Mouse (Mus musculus): Measurements from ENCODE around the gene Calm3.
A peak's percentile ranks its signal among the peaks of the same experiment; 100 is the strongest.

Calm3 gene

GRCm38 (mm10) chr7:16891641-16892351 lies 32.1 kb downstream of the Calm3 start, which contains the start of gene Gng8:
TSS of gene Gng8 (plus strand) at chr7:16891786.
- peak; percentile 81 to 89 for DNase-seq (ENCODE audit: low spot score in 2 of 2)

- DNase-seq (ENCODE audit: low spot score in 2 of 2) = no peak
Observed at GRCm38 (mm10) chr7:16890944-16891343, 33.0 kb downstream of the Calm3 start.

- no peak for DNase-seq (ENCODE audit: low spot score in 2 of 2)
Observed at GRCm38 (mm10) chr7:16890536-16890935, 33.4 kb downstream of the Calm3 start.

GRCm38 (mm10) chr7:16885905-16886304 lies 38.0 kb downstream of the Calm3 start:
- no peak for DNase-seq (ENCODE audit: low spot score in 2 of 2)

- no peak for DNase-seq (ENCODE audit: low spot score in 2 of 2)
Observed at GRCm38 (mm10) chr7:16885271-16885776, 38.6 kb downstream of the Calm3 start.

- DNase-seq (ENCODE audit: low spot score in 2 of 2) = no peak
Observed at GRCm38 (mm10) chr7:16884334-16884733, 39.6 kb downstream of the Calm3 start.

- DNase-seq (ENCODE audit: low spot score in 2 of 2) = no peak
Observed at GRCm38 (mm10) chr7:16883162-16883561, 40.8 kb downstream of the Calm3 start.

- DNase-seq (ENCODE audit: low spot score in 2 of 2) = no peak
Observed at GRCm38 (mm10) chr7:16880615-16881014, 43.3 kb downstream of the Calm3 start.

- no peak for DNase-seq (ENCODE audit: low spot score in 2 of 2)
Observed at GRCm38 (mm10) chr7:16879796-16880547, 43.9 kb downstream of the Calm3 start.

- DNase-seq (ENCODE audit: low spot score in 2 of 2) = no peak
Observed at GRCm38 (mm10) chr7:16877717-16878116, 46.2 kb downstream of the Calm3 start.

- DNase-seq (ENCODE audit: low spot score in 2 of 2) = no peak
Observed at GRCm38 (mm10) chr7:16876608-16877007, 47.3 kb downstream of the Calm3 start.

GRCm38 (mm10) chr7:16876006-16876405 lies 47.9 kb downstream of the Calm3 start:
- DNase-seq (ENCODE audit: low spot score in 2 of 2) = no peak

- DNase-seq (ENCODE audit: low spot score in 2 of 2) = no peak
Observed at GRCm38 (mm10) chr7:16875326-16875725, 48.6 kb downstream of the Calm3 start.

- DNase-seq (ENCODE audit: low spot score in 2 of 2) = no peak
Observed at GRCm38 (mm10) chr7:16875310-16875325, 48.8 kb downstream of the Calm3 start, which contains the start of gene Dact3. TSS of gene Dact3 (plus strand) at chr7:16875317.

- peak; percentile 96 to 99 for DNase-seq (ENCODE audit: low spot score in 2 of 2)
Observed at GRCm38 (mm10) chr7:16874756-16875309, 49.1 kb downstream of the Calm3 start.

GRCm38 (mm10) chr7:16874190-16874589 lies 49.7 kb downstream of the Calm3 start:
- peak; percentile 54 to 78 for DNase-seq (ENCODE audit: low spot score in 2 of 2)

GRCm38 (mm10) chr7:16873392-16873791 lies 50.5 kb downstream of the Calm3 start:
- DNase-seq (ENCODE audit: low spot score in 2 of 2) = no peak

GRCm38 (mm10) chr7:16872478-16872877 lies 51.4 kb downstream of the Calm3 start:
- DNase-seq (ENCODE audit: low spot score in 2 of 2) = no peak

- no peak for DNase-seq (ENCODE audit: low spot score in 2 of 2)
Observed at GRCm38 (mm10) chr7:16871600-16871999, 52.3 kb downstream of the Calm3 start.

- peak; percentile 57 to 72 for DNase-seq (ENCODE audit: low spot score in 2 of 2)
Observed at GRCm38 (mm10) chr7:16869497-16869896, 54.4 kb downstream of the Calm3 start.

- DNase-seq (ENCODE audit: low spot score in 2 of 2) = no peak
Observed at GRCm38 (mm10) chr7:16867488-16867887, 56.4 kb downstream of the Calm3 start.

Measured in cerebellum, postnatal 4 days (tissue).